Mouse (Mus musculus): ENCODE results near the gene Rspry1. TPM values are rescaled to one million over a fixed set of nuclear protein-coding genes. Genes with fewer than 3 reads are reported as not detected.

Gene Rspry1
- polyA plus RNA-seq, 1 experiment from 2014 or later: 20.3 TPM

GRCm38 (mm10) chr8:94705581-94706245, 104.0 kb downstream of the Rspry1 start:
- H3K27ac ChIP-seq: no peak overlapping the region
- peaks cover 13% of the 10 kb centered on the region for H3K4me1 ChIP-seq (replicated peaks)
- no peaks in the 10 kb centered on the region for H3K9me3 ChIP-seq (replicated peaks)
- H3K27me3 ChIP-seq: no peaks in the 10 kb centered on the region
- no peak overlapping the region for H3K4me2 ChIP-seq
- no peak overlapping the region for H3K9ac ChIP-seq
- H3K4me3 ChIP-seq: no peak overlapping the region
- 71% methylated on average over 10 of the region's 10 CpGs for WGBS
- H3K36me3 ChIP-seq: no peaks in the 10 kb centered on the region
- ATAC-seq (replicated peaks; ENCODE audit: insufficient number of reproducible peaks, insufficient read depth, low FRiP score, low read depth): no peak

DNA sequence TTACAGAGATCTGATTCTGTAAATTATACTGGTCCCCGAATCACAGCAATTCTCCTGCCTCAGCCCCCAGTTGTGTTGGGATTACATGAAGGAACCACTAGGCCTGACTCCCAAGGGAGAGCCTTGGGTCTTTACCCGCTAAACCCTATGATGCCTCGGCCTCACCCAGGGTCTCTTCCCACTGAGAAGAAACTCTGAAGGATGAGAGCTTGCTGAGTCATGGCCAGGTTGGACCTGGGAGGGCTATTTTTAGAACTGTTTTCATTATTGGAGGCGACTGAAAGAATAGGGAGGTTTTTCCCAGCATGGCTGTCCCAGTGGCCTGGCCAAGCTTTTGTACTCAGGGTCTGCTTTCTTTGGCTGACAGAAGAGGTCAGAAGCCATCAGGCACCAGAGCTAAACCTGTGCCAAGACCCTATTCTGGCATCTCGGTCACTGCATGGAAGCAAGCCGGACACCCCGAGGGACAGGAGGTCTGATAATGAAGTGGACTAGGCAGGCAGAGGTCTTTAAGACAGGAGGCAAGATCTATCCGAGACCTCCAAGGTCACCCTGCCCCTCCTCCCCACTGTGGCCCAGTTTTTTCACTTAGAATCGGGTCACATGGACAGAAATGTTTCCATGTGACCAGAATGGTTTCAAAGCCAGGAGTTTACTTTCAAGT, 105.1 kb downstream of the Rspry1 start:
- Histone ChIP-seq H3K9me3 (replicated peaks) (no peaks in the 10 kb centered on the region), H3K9ac (no peak overlapping the region)
- WGBS: 54% methylated on average over 9 of the region's 9 CpGs

More for the DNA sequence above, 105.1 kb downstream of the Rspry1 start:
- Histone ChIP-seq H3K27me3 (no peaks in the 10 kb centered on the region), H3K27ac (no peak overlapping the region), H3K4me2 (no peak overlapping the region), H3K4me3 (no peak overlapping the region), H3K4me1 (replicated peaks) (peaks cover 21% of the 10 kb centered on the region), H3K36me3 (no peaks in the 10 kb centered on the region)
- ATAC-seq (replicated peaks; ENCODE audit: insufficient number of reproducible peaks, insufficient read depth, low FRiP score, low read depth): no peak

Other genes starting within 250 kb of the Rspry1 start
- 91.4 and 94.8 TPM in 2 replicates for gene Herpud1, start 215.5 kb upstream of the Rspry1 start, polyA plus RNA-seq (2015; fragmentation: Nextera tagmentation; extraction: Ambion mirVana)
- 0.28 and 0.53 TPM in 2 replicates for gene Nlrc5, start 167.6 kb upstream of the Rspry1 start, polyA plus RNA-seq (2015; fragmentation: Nextera tagmentation; extraction: Ambion mirVana)
- 5.0 and 6.7 TPM in 2 replicates for gene Cpne2, start 68.9 kb upstream of the Rspry1 start, polyA plus RNA-seq (2015; fragmentation: Nextera tagmentation; extraction: Ambion mirVana)
- gene Fam192a, start 60 bp downstream of the Rspry1 start, polyA plus RNA-seq (2015; fragmentation: Nextera tagmentation; extraction: Ambion mirVana): 33.6 and 35.2 TPM in 2 replicates
- 112 and 121 TPM in 2 replicates for gene Arl2bp, start 64.7 kb downstream of the Rspry1 start, polyA plus RNA-seq (2015; fragmentation: Nextera tagmentation; extraction: Ambion mirVana)
- 0.23 and 0.96 TPM in 2 replicates for gene Pllp, start 94.3 kb downstream of the Rspry1 start, polyA plus RNA-seq (2015; fragmentation: Nextera tagmentation; extraction: Ambion mirVana)
- 0.08 TPM in 1 of 2 replicates, not detected in the other for gene Ccl22, start 143.7 kb downstream of the Rspry1 start, polyA plus RNA-seq (2015; fragmentation: Nextera tagmentation; extraction: Ambion mirVana)
- 9.4 and 9.7 TPM in 2 replicates for gene Cx3cl1, start 170.1 kb downstream of the Rspry1 start, polyA plus RNA-seq (2015; fragmentation: Nextera tagmentation; extraction: Ambion mirVana)
- gene Ccl17, start 208.5 kb downstream of the Rspry1 start, polyA plus RNA-seq (2015; fragmentation: Nextera tagmentation; extraction: Ambion mirVana): 0.26 TPM in 1 of 2 replicates, not detected in the other
- gene Coq9, start 236.4 kb downstream of the Rspry1 start, polyA plus RNA-seq (2015; fragmentation: Nextera tagmentation; extraction: Ambion mirVana): 163 and 166 TPM in 2 replicates
- gene Ciapin1, start 236.4 kb downstream of the Rspry1 start, polyA plus RNA-seq (2015; fragmentation: Nextera tagmentation; extraction: Ambion mirVana): 77.7 and 88.6 TPM in 2 replicates